Mouse (Mus musculus): Measurements from ENCODE around the gene Clec16a.

Gene Clec16a

GRCm38 (mm10) chr16:10763540-10764264, 218.6 kb downstream of the Clec16a start:
- DNase-seq (ENCODE audit: low read depth, low spot score), result no peak

DNA sequence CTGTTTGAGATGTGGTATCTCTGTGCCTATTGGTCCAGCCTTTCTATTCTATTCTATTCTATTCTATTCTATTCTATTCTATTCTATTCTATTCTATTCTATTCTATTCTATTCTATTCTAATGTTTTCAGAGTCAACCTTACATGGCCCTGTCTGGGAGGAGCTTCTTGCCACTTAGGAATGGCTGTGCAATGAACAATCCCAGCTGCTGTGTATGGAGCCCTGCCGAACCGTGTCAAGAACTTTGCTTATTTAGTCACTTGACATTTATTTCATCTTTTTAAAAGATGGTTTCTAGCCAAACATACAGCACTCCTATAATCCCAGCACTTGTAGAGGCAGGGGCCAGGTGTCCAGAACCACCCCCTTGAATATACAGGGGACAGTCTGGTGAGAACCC, 219.2 kb downstream of the Clec16a start:
- no peak for DNase-seq (ENCODE audit: low read depth, low spot score)

GRCm38 (mm10) chr16:10767158-10767557, 222.0 kb downstream of the Clec16a start:
- DNase-seq (ENCODE audit: low read depth, low spot score), result peak; percentile 90

DNA sequence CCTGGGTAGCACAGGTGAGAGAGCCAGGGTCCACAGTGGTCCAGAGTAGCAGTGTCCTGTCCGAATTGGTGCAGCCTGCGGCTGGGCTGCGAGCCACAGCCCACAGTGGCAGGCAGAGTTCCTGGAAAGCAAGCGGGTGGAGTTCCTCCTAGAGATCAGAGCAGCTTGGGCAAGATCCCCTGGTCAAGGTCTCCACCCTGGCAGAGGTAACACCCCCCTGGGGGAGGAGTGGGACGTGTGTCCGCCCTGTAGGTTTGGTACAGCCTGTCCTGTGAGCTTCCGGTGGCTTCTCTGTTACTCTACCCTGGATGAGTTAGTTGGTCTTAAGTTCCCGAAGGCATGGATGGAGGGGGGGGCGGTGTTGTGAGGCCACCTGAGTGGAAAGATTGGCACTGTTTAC, 223.7 kb downstream of the Clec16a start:
- DNase-seq (ENCODE audit: low read depth, low spot score), result no peak

- peak; percentile 83 for DNase-seq (ENCODE audit: low read depth, low spot score)
Measured at GRCm38 (mm10) chr16:10769661-10770060, 224.5 kb downstream of the Clec16a start.

DNA sequence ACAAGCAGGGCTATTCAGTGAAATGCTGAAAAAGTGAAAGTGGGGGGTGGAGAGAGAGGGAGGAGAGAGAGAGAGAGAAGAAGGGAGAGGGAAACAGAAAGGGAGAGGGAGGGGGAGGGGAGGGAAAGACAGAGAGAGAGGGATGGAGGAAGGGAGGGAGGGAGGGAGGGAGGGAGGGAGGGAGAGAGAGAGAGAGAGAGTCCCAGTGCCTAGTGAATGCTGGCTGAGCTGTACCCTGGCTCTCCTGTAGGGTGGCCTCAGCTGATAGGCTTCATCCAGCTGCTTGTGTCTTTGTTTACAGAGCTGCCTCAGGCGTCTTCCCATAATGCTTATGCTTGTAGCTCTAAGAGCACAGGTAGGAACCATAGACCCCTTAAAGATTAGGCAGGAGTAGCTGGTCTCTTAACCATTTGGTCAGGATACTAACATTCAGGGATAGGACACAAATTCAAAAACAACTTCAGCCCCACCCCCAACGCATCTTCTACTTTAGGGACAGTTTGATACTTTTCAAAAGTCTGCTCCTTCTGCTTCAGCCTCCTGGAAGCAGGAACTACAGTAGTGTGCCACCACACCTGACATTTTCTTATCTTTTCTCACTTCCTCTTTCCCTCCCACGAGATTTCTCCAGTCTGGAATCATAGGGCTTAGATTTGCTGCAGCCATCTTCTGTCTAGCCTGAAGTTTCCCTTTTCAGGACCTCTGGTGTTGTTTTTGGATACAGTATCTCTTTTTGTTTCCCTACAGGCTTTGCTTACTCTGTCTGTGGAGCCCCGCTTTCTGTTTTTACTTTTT, 225.6 kb downstream of the Clec16a start:
- no peak for DNase-seq (ENCODE audit: low read depth, low spot score)

- no peak for DNase-seq (ENCODE audit: low read depth, low spot score)
Measured at GRCm38 (mm10) chr16:10771769-10772510, 226.8 kb downstream of the Clec16a start.

DNA sequence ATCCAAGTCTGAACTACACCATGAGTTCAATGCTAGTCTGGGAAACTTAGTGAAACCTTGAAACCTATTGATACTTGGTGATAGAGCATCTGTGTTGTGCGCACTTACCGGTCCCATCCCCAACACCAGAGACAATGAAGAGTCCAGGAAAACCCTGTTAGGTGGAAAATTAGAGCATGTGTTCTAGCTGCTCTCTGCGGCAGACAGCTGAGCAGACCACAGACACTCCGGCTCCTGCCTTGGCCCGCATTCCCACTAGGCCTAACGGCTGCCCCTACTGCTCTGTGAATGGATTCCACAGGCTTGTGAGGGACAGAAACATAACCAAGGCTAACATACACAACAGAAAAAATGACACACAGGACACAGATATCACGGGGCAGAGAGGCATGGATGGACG, 228.4 kb downstream of the Clec16a start:
- DNase-seq (ENCODE audit: low read depth, low spot score), result no peak

DNA sequence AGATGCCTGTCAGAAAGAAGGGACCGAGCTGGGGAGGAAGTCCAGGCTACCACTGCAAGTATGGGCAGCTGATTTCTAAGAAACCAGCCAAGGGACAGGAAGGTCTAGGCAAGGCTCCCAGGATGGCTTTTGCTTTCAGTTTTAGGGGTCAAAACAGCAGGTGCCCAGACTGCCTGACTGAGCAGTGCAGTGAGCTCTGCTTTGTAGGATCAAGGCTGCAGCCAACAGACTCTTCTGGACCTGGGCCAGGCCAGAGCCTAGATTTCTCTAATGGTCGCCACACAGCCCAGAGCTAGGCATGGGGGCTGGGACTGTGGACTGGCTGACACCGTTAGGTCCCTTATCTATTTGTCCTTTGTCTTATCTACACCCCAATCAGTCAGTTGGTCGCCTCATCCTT, 229.6 kb downstream of the Clec16a start:
- no peak for DNase-seq (ENCODE audit: low read depth, low spot score)

DNA sequence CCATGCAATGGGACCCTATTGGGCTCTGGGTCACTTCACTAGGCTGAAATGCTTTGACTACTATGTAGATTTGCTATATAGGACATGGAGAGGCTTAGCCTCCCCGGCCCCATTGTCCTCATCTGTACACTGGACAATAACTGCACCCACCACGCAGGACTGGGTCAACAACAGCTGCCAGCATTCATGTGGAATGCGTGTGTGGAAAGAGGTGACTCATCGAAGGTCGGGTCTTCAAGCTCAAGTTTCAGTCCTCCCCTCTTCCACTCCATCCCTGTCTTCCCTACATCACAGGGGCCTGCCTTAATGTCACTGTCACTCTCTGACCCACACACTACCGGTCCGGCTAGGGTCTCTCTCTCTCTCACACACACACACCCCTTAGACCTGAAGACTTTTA, 231.2 kb downstream of the Clec16a start:
- DNase-seq (ENCODE audit: low read depth, low spot score), result no peak

DNA sequence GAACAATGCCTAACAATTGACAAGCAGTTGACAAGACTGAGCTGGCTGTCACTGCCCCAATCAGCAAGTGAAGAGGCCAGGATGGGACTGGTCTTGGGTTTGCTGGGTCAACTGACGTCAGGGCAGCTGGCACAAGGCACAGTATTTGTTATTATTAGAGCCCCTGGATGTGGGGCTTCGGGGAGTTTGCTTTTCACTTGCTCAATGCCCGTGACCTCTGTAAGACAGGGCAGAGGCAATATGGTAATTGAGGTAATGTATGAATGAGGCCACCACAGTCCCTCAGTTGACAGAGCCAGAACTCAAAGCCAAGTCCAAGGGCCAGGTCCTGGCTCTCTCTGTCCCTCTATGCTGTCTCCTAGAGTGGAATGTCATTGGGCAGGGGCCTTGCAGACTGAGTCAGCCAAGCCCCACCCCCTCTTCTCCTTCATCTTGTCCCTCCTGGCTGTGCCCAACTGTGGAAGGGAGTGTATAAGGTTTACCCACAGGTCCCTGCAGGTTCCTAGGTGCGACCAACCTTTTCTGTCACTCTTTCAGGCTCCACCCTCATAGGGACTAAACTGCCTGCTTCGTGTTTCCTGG, 232.5 kb downstream of the Clec16a start:
- DNase-seq (ENCODE audit: low read depth, low spot score), result no peak

GRCm38 (mm10) chr16:10780631-10781120, 235.5 kb downstream of the Clec16a start:
- DNase-seq (ENCODE audit: low read depth, low spot score), result no peak

GRCm38 (mm10) chr16:10781862-10782371, 236.8 kb downstream of the Clec16a start:
- no peak for DNase-seq (ENCODE audit: low read depth, low spot score)

- DNase-seq (ENCODE audit: low read depth, low spot score), result no peak
Measured at GRCm38 (mm10) chr16:10782377-10783151, 237.4 kb downstream of the Clec16a start.

DNA sequence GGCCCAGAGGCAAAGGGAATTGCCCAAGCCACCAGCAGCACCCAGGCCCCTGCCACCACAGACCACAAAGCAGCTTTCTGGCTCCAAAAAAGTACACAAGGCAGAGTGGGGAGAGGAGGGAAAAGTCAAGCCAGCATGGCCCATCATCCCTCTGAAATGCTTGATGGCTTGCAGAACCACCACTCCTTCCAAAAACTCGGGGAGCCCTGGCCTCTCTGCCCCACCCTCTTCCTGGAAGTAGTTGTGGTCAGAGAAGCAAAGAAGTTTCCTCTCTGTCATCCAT, 238.0 kb downstream of the Clec16a start:
- no peak for DNase-seq (ENCODE audit: low read depth, low spot score)

GRCm38 (mm10) chr16:10783451-10783850, 238.3 kb downstream of the Clec16a start:
- DNase-seq (ENCODE audit: low read depth, low spot score), result no peak

- peak; percentile 46 for DNase-seq (ENCODE audit: low read depth, low spot score)
Measured at GRCm38 (mm10) chr16:10783883-10784792, 239.0 kb downstream of the Clec16a start.

DNA sequence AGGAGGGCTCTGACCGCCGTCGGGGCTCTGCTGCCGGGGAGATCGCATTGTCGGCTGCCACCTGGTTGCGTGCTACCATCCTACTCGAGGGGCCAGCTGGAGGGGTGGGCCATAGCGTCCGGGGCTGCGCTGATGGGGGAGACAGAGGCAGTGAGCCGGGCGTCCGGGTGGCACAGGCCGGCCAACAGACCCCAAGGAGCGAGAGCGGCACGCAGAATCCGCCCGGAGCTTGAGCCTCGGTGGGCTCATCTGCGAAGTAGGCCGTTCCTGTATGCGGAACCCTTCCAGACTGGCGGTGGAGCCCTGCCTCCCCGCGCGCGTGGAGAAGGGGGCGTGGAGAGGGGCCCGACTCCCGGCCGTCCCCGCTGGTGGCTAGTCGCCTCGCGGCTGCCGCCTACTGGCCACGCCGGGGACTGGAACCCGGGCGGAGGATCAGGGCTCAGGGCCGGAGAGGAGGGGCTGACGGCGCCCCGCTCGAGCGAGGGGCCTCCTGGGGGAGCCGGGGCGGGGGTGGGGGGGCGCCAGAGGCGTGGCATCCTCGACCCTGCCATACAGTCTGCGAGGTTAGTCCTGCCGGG, 239.7 kb downstream of the Clec16a start:
- DNase-seq (ENCODE audit: low read depth, low spot score), result peak; percentile 79

DNA sequence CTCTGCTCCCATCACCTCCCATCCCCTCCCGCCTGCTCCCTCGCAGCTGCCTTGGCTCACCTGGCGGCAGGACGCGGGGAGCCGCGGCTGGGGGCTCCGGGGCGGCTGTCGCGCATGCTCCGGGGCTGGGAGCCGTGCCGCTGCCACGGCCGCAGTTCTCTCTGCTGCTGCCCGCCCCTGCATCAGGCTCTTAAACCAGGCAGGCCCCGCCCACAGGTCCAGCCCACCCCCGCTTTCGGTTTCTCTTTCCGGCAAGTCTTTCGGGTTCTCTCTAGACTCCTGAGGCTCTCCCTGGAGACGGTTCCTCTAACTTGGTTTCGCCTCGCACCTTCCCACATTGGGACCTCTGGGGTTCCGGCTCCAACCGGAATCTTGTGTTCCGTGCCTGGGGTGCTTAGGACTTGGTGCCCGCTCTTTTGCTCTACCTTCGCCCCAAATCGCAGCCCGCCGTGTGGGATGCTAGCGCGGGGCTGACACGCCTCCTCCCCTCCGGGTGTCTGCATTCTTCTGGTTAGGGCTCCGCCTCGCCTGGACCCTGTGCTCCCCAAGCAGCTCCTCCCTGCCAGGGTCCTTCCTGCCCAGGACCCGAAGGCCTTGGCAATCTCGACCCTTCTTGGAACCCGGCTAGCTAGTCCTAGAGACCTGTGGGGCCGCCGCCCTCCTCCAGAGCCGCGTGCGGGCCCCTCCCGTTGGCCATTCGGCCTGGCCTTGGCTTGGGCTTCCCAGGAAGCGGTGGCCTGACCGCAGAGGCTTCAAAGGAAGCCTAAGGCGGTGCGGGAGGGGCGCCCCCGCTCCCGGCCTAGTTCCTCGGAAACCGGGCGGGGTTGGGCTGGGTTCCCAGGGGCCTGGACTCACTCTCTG, 240.5 kb downstream of the Clec16a start, which contains the start of gene Socs1:
Gene Socs1 (minus strand): TSS at position 166 of the 861 bp plus-strand sequence.
- peak; percentile 93 for DNase-seq (ENCODE audit: low read depth, low spot score)
